Mouse (Mus musculus) CH12.LX (cell line): Measurements from ENCODE around the gene Gm49342.
A peak's percentile ranks its signal among the peaks of the same experiment; 100 is the strongest.

Experiments used
- CTCF ChIP-seq, 2 experiments: IDR thresholded peaks in 1 of 2; conservative IDR thresholded peaks in 1 of 2; 2 replicates each; pipeline ENCODE4 v1.5.1; 2011 to 2012; ENCODE audit warnings: low read depth in 2 of 2, low read length in 2 of 2, improper control_type of control experiment in 1 of 2, inconsistent platforms in 1 of 2, mild to moderate bottlenecking in 1 of 2, moderate library complexity in 1 of 2
- E2F4 ChIP-seq: IDR thresholded peaks from 2 replicates; pipeline ENCODE4 v1.6.1; 2011; ENCODE audit warnings: low read depth, low read length, improper control_type of control experiment; ENCODE audit not compliant: insufficient replicate concordance
- EP300 ChIP-seq: IDR thresholded peaks from 2 replicates; pipeline ENCODE4 v1.6.1; 2011; ENCODE audit warnings: low read length, improper control_type of control experiment
- MAX ChIP-seq: IDR thresholded peaks from 2 replicates; pipeline ENCODE4 v1.6.1; 2011; ENCODE audit warnings: low read length, improper control_type of control experiment
- POLR2A ChIP-seq: IDR thresholded peaks from 2 replicates; pipeline ENCODE4 v1.6.1; 2011; ENCODE audit warnings: low read depth, mild to moderate bottlenecking, improper control_type of control experiment, low read length
- SIN3A ChIP-seq: IDR thresholded peaks from 2 replicates; pipeline ENCODE4 v1.6.1; 2012; ENCODE audit warnings: low read length, improper control_type of control experiment, inconsistent platforms
- USF1 ChIP-seq: IDR thresholded peaks from 2 replicates; pipeline ENCODE4 v1.6.1; 2014; ENCODE audit warnings: low read depth, mild to moderate bottlenecking, inconsistent platforms, low read length, improper control_type of control experiment
- ZC3H11A ChIP-seq: IDR thresholded peaks from 2 replicates; pipeline ENCODE4 v1.6.1; 2012; ENCODE audit warnings: low read depth, mild to moderate bottlenecking, inconsistent platforms, low read length, improper control_type of control experiment

- TF ChIP-seq MAX: no peak; the same call in 1 of the 2 replicates
- no peak for TF ChIP-seq CTCF (conservative IDR thresholded peaks at IDR 0.05 in 1 of 2, IDR thresholded peaks at IDR 0.05 in 1 of 2; ENCODE audit: low read depth in 2 of 2, low read length in 2 of 2)
- no peak for TF ChIP-seq ZC3H11A
- TF ChIP-seq SIN3A: peak; percentile 23
- TF ChIP-seq POLR2A: peak; percentile 97
- TF ChIP-seq EP300: no peak
- no peak for TF ChIP-seq USF1
- TF ChIP-seq E2F4: no peak
Measured at GRCm38 (mm10) chr14:50943932-50944667, at the start of gene Gm49342.
